Comparison of ENCODE assay signal across 14 mouse cellular contexts in genomic region chr12:79961076-79961475, GRCm38 (mm10).
"Had no signal": no experiment of that assay in that cellular context is flagged by ENCODE, and none has a peak within 500 bp of the region (broad histone marks: within the 10 kb centered on the region; RNA-seq: fewer than 3 reads in every experiment).

No protein-coding gene starts in this region.

- H3K36me3 ChIP-seq: liver, embryonic 12.5 days; midbrain, embryonic 15.5 days; neural tube, embryonic 13.5 days had no signal

- H3K27ac ChIP-seq: liver, embryonic 12.5 days; midbrain, embryonic 15.5 days; neural tube, embryonic 13.5 days had no signal

- H3K9ac ChIP-seq: liver, embryonic 12.5 days; lung, embryonic 14.5 days; midbrain, embryonic 15.5 days; neural tube, embryonic 13.5 days had no signal

- DNase-seq: kidney, adult 8-10 months; layer of hippocampus, adult 9-11 months; left cerebral cortex, postnatal 4 days; lung, embryonic 14.5 days; lung, postnatal 10 days; lung, postnatal 4 days; retina, postnatal 1 day; right cerebral cortex, postnatal 4 days; spleen, adult 18-20 months; thymus, postnatal 36 days had no signal

- ATAC-seq: liver, embryonic 12.5 days; midbrain, embryonic 15.5 days had no signal

- H3K27me3 ChIP-seq: midbrain, embryonic 15.5 days; neural tube, embryonic 13.5 days had no signal

- H3K9me3 ChIP-seq: liver, embryonic 12.5 days; midbrain, embryonic 15.5 days; neural tube, embryonic 13.5 days had no signal

- H3K4me3 ChIP-seq: liver, embryonic 12.5 days; midbrain, embryonic 15.5 days; neural tube, embryonic 13.5 days had no signal

- H3K4me2 ChIP-seq: liver, embryonic 12.5 days; lung, embryonic 14.5 days; midbrain, embryonic 11.5 days; midbrain, embryonic 15.5 days; neural tube, embryonic 13.5 days had no signal
